Mouse (Mus musculus): Measurements from ENCODE around the gene Alx1. TPM values are rescaled to one million over a fixed set of nuclear protein-coding genes. Genes with fewer than 3 reads are reported as not detected.

Alx1 gene
- polyA plus RNA-seq (2015; fragmentation: Nextera tagmentation; extraction: Ambion mirVana) = 0.88 and 1.7 TPM in 2 replicates

DNA sequence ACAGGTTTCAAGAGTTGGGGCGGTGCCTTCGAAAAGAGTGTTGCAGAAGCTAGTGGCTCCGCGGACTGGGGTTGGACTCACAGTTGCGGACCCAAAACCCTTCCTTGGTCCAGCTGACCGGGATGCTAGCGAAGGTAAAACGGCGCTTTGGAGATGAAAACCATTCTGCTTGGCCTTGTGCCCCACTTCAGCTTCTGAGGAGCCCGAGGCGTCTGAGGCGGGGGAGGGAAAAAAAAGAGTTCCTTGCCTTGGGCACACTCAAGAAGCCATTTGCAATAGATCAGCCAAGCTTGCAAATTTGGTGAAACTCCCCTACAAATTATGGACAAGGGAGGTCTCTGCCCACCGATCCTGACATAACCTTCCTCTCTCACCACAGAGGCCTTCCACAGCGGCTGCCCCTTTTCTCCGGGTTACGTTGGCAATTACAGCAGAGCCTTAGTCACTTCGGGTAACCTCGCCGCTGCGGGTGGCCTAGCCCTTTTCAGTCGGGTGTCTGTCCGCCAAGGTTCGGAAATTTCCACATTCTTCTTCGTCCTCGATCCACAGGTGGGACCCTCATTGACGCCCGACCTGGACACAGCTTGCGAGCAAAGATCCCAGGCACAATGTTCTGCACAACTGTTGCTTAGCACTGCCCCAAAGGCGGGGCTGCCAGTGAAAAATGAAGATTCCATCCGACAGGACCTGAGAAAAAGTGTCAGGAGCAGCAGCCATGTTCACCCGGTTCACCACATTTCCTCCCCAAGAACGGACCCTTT, at the start of gene Alx1:
Alx1 (minus strand) TSS at position 486 of the 761 bp plus-strand sequence.
- Histone ChIP-seq H3K9me3 (no peaks in the 10 kb centered on the region), H3K27ac (replicated peaks) (no peak within 1 kb of the TSS), H3K36me3 (no peaks in the 10 kb centered on the region), H3K4me2 (peak within 1 kb of the TSS; percentile 51; the same call in 1 of the 2 replicates), H3K9ac (no peak within 1 kb of the TSS), H3K4me1 (replicated peaks) (peaks cover 15% of the 10 kb centered on the region), H3K4me3 (no peak within 1 kb of the TSS), H3K27me3 (peaks cover 85% of the 10 kb centered on the region)
- no peak for ATAC-seq (ENCODE audit: low read depth)
- WGBS = under 1% methylated on average over 32 of the region's 32 CpGs

DNA sequence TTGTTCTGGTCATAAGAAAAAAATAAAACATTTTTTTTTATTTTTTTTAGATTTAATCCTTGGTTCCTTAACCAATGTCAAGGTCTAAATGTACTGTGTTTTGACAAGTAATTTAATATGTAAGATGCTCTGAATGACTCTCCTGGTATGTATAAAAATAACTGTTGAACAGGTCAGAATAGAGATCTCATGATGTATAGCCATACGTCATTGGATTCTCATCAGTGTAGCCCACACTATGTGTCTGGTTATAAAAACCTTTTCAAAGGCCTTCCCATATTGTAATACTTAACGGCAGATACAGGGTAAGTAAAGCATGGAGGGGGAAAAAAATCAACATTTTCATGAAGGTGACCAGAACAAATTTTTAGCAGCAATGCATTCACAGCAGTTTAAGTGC, 19.6 kb upstream of the Alx1 start:
- Histone ChIP-seq H3K4me2 (no peak overlapping the region), H3K9me3 (no peaks in the 10 kb centered on the region), H3K27me3 (no peaks in the 10 kb centered on the region), H3K36me3 (no peaks in the 10 kb centered on the region), H3K9ac (no peak overlapping the region), H3K27ac (replicated peaks) (no peak overlapping the region), H3K4me3 (no peak overlapping the region), H3K4me1 (replicated peaks) (no peaks in the 10 kb centered on the region)
- ATAC-seq (ENCODE audit: low read depth) = no peak
- WGBS = 90% methylated on average over 2 of the region's 2 CpGs

DNA sequence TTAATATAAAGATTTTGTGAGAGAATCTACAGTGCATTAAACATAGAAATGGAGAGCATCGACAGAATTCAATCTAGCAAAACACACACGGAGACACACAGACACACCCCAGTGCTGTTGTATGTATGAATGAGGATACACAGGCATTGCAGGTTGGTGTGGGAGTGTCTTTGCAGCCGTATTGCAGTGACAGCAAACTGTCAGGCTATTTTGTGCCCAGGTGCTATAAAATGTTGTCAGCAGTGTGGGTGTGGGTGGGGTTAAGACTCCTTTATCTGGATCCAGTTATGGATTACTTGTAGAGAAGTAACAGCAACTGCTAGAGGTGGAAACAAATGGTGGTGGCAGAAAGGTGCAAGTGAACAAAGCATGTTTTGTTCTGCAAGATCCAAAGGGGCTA, 16.6 kb upstream of the Alx1 start:
- WGBS = 68% methylated on average over 3 of the region's 3 CpGs
- no peak overlapping the region for H3K4me2 ChIP-seq
- H3K27ac ChIP-seq (replicated peaks) = no peak overlapping the region
- H3K36me3 ChIP-seq = no peaks in the 10 kb centered on the region
- H3K4me3 ChIP-seq = no peak overlapping the region
- no peaks in the 10 kb centered on the region for H3K9me3 ChIP-seq
- ATAC-seq (ENCODE audit: low read depth) = no peak
- no peak overlapping the region for H3K9ac ChIP-seq
- H3K27me3 ChIP-seq = no peaks in the 10 kb centered on the region
- H3K4me1 ChIP-seq (replicated peaks) = no peaks in the 10 kb centered on the region

DNA sequence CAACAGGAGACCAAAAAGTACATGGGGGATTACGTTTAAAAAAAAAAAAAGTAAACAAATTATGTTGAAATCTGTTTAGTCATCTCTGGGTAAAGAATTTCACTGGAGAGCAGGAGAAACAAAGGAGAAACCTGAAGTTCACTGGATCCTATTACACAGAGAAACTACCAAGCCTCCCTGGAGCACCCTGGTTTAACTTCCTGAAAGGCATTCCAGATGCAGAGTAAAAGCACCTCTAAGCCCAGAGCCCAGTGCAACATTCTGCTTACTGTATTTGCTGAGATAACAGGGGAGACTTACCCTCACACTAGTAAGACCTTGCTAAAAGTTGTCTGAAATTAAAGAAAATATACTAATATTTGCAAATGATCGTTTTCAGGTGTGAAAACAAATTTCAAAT, 15.0 kb upstream of the Alx1 start:
- WGBS = 66% methylated on average over 2 of the region's 2 CpGs
- H3K9me3 ChIP-seq = no peaks in the 10 kb centered on the region
- no peaks in the 10 kb centered on the region for H3K27me3 ChIP-seq
- no peak overlapping the region for H3K27ac ChIP-seq (replicated peaks)
- no peak overlapping the region for H3K4me3 ChIP-seq
- no peaks in the 10 kb centered on the region for H3K4me1 ChIP-seq (replicated peaks)
- no peak for ATAC-seq (ENCODE audit: low read depth)
- no peak overlapping the region for H3K4me2 ChIP-seq
- H3K36me3 ChIP-seq = no peaks in the 10 kb centered on the region
- no peak overlapping the region for H3K9ac ChIP-seq

DNA sequence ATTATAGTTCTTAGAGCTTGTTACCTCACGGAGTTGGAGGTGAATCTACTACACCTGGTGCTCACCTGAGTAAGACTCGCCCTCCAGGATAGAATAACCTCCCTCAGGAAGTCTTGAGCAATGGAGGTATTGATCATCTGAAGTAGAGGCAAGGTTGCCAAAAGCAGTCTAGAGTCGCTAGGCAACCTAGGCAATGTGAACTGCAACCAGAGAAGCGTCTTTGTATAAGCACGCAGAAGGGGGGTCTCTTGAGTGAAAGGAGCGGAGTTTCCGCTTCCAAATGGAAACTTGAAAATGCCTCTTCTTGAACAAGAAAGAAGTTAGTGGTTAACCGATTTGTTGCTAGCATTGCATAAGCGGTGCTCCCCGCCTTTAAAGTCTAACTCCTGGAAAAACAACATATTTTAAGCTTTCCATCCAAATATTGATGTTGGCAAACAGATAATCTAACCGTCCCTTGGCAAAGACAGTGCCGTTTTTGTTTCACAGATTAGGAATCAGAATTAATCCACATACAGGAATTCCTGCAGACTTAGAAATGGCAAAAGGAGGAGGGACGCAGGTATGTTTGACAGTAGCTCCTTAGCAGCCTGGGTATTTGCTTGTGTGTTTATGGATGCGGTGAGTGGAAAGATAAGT, 5.1 kb upstream of the Alx1 start:
- Histone ChIP-seq H3K27ac (replicated peaks) (no peak overlapping the region), H3K4me3 (no peak overlapping the region), H3K9me3 (no peaks in the 10 kb centered on the region), H3K36me3 (no peaks in the 10 kb centered on the region), H3K4me1 (replicated peaks) (no peaks in the 10 kb centered on the region), H3K4me2 (no peak overlapping the region), H3K27me3 (peaks cover 79% of the 10 kb centered on the region), H3K9ac (no peak overlapping the region)
- whole genome bisulfite sequencing = 1% methylated on average over 14 of the region's 14 CpGs
- no peak for ATAC-seq (ENCODE audit: low read depth)

DNA sequence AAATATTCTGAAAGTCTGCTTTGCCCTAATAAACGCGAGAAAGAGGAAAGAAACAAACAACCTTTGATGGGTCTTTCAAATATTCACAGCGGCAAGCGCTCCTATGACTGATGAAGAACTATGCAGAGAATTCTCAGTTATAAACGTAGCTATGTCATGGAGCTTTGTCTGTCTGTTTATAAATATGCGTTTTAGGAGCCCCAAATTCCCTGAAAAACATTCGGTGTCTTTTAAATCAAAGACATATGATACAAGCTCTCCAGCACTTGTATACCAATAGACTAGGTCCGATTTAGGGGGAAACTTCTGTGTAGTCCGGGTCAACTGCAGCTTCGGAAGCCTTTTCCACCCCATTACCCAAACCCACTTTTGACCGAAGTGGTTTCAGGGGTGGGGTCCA, 916 bp upstream of the Alx1 start:
- WGBS = 4% methylated on average over 11 of the region's 11 CpGs
- no peak overlapping the region for H3K4me3 ChIP-seq
- H3K9ac ChIP-seq = no peak overlapping the region
- H3K36me3 ChIP-seq = no peaks in the 10 kb centered on the region
- H3K4me1 ChIP-seq (replicated peaks) = peaks cover 15% of the 10 kb centered on the region
- no peak overlapping the region for H3K4me2 ChIP-seq
- H3K9me3 ChIP-seq = no peaks in the 10 kb centered on the region
- no peak overlapping the region for H3K27ac ChIP-seq (replicated peaks)
- ATAC-seq (ENCODE audit: low read depth) = no peak
- H3K27me3 ChIP-seq = peaks cover 86% of the 10 kb centered on the region

DNA sequence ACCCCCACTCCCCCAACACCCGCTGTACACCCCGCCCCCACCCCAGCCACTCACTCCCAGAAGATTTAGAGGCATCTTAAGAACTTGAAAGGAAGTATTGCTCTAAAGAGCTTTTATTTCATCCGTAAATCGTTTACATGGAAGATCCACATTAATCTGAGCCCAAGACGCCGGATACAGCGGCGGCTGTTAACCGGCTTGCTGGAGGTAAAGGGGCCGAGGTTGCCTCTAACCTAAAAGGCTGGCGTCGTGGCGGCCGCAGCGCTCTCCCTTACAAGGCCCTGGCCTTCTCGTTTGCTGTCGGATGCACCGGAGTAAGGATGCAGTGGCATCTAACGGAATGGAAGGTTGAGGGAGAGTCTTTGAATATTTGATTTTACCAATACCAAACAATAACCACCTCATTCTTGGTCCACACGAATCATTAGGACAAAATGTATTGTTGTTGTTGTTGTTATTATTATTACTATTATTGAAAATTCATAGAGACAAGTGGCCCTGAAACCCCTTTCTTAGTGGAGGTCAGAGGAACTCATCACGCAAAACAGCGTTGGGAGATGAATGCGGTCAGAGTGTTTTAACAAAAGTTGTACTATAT, 784 bp downstream of the Alx1 start:
- Histone ChIP-seq H3K27ac (replicated peaks) (no peak overlapping the region), H3K4me2 (peak overlapping the region; percentile 51), H3K9me3 (no peaks in the 10 kb centered on the region), H3K4me1 (replicated peaks) (peaks cover 15% of the 10 kb centered on the region), H3K27me3 (peaks cover 79% of the 10 kb centered on the region), H3K9ac (no peak overlapping the region), H3K4me3 (no peak overlapping the region), H3K36me3 (no peaks in the 10 kb centered on the region)
- 1% methylated on average over 23 of the region's 23 CpGs for WGBS
- no peak for ATAC-seq (ENCODE audit: low read depth)

DNA sequence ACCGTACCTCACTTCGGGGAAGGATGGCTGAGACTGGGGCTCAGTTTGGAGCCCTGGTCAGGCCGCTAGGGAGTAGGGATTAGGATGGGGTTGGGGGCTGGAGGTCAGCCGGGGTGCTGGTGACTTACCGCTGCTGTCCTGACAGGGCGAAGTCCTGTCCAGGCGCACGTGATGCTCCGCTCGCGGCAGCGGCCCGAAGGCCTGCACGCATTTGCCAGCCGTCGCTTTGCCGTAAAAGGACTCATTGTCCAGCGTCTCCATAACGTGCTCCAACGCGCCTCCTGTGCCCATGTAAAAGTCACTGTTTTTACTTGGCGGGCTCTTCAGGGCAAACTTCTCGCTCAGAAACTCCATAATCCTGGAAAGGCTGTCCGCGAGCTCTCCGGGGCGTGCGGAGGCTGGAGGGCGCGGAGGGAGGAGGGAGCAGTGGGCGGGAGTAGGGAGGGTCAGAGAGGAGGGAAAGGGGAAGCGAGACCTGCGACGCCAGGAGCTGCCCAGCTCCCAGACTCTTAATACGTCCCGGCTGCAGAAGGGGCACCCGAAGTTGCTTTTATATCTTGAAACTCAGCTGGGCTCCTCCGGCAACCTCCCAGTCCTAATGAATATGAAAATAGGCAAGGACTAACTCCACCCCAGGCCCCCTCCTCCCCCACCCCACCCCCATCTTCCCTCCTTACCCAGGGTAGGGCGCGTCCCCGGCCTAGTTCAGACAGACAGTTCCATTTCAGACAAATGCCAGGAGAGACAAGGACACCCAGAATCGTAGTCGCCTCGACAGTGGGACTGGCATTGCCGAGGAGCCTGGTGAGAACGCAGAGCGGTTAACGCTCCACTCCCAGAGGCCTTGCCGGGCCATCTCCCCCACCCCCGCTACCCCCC, 1.5 kb downstream of the Alx1 start:
- ATAC-seq (ENCODE audit: low read depth) = peak; percentile 71
- peaks cover 81% of the 10 kb centered on the region for H3K27me3 ChIP-seq
- peak overlapping the region; percentile 31 for H3K4me3 ChIP-seq
- H3K36me3 ChIP-seq = no peaks in the 10 kb centered on the region
- H3K9me3 ChIP-seq = no peaks in the 10 kb centered on the region
- no peak overlapping the region for H3K9ac ChIP-seq
- no peak overlapping the region for H3K27ac ChIP-seq (replicated peaks)
- H3K4me2 ChIP-seq = peak overlapping the region; percentile 51
- under 1% methylated on average over 50 of the region's 50 CpGs for WGBS
- H3K4me1 ChIP-seq (replicated peaks) = peaks cover 15% of the 10 kb centered on the region

DNA sequence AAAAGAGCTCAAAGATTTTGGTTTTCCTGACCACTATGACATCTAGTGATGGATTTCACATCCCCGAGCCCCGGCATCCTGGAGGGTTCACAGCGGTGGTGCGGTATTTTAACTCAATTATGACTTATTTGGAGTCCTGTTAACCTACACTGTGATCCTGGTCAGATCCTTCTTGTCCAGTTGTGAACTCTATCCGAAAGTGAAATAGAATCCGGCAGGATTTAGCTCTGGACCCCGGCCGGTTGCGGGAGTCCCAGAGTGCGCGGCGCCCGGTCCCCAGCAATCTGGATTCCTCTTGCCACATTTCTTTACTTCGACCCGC, 2.1 kb downstream of the Alx1 start:
- Histone ChIP-seq H3K9me3 (no peaks in the 10 kb centered on the region), H3K4me3 (peak overlapping the region; percentile 31), H3K36me3 (no peaks in the 10 kb centered on the region), H3K9ac (no peak overlapping the region), H3K27ac (replicated peaks) (no peak overlapping the region), H3K4me1 (replicated peaks) (peaks cover 15% of the 10 kb centered on the region), H3K4me2 (peak overlapping the region; percentile 51), H3K27me3 (peaks cover 78% of the 10 kb centered on the region)
- WGBS = under 1% methylated on average over 15 of the region's 15 CpGs
- ATAC-seq (ENCODE audit: low read depth) = 0 out of 2 replicates have a peak, but pooled peaks have one; percentile 13

DNA sequence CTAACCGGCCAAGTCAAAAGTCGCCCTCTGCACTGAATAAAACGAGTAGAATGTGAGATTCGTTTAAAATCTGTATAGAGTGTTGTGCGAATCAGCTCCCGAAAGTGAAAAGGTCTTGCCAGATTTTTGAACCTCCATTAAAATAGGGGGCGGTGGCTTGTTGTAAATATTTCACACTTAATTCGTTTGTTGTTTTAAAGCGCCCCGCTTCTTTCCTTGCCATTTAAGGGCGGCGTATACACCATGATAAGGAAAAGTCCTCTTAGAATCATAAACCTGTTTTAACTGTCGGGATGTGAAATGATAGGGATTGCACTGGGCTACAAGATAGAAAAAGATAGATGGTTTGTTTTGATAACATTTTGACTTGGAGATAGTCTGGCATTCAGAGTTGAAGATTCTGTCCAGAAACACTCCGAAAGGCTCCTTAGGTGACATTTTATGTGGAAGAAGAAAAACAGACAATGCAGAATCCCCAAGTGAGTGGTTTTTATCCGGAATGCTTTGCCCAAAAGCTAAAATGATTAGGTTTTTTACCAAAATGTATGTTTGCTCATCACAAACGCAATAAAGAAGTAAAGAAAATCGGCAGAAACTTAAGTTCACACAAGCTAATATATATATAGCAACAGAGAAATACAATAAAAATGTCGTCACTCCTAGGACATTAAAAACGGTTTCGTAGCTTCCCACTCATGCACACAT, 2.6 kb downstream of the Alx1 start:
- peaks cover 74% of the 10 kb centered on the region for H3K27me3 ChIP-seq
- peak overlapping the region; percentile 31; the same call in 1 of the 2 replicates for H3K4me3 ChIP-seq
- no peaks in the 10 kb centered on the region for H3K36me3 ChIP-seq
- H3K4me1 ChIP-seq (replicated peaks) = peaks cover 15% of the 10 kb centered on the region
- H3K9me3 ChIP-seq = no peaks in the 10 kb centered on the region
- no peak overlapping the region for H3K4me2 ChIP-seq
- under 1% methylated on average over 20 of the region's 20 CpGs for WGBS
- no peak for ATAC-seq (ENCODE audit: low read depth)
- H3K9ac ChIP-seq = no peak overlapping the region
- H3K27ac ChIP-seq (replicated peaks) = no peak overlapping the region

DNA sequence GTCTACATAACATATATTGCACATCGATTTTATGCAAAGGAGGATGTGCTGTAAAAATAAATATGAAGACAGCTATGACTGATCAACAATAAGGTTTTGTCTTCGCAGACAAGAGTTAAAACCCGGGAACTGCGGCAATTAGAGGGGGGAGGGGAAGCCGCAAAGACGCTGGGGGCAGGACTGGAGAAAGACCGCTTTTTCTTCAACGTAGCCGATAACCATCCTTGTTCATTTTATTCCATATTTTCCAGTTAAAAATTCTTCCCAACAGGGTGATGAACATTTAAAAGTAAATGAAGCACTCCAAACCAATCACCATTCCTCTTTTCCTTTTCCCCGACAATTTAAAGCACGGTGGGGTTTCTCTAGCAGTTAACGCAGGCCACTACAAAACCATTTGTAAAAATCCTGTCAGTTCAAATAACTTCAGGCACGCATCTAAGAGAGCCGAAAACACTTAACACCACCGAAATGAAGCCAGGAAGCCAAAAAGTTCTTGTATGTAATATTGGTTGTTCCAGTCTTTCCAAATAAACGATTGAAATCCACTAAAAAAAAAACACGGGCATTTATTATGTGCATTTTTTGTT, 3.3 kb downstream of the Alx1 start:
- under 1% methylated on average over 17 of the region's 17 CpGs for WGBS
- H3K27me3 ChIP-seq = peaks cover 69% of the 10 kb centered on the region

More for the DNA sequence above, 3.3 kb downstream of the Alx1 start:
- no peak for ATAC-seq (ENCODE audit: low read depth)
- H3K4me1 ChIP-seq (replicated peaks) = peaks cover 15% of the 10 kb centered on the region
- no peaks in the 10 kb centered on the region for H3K9me3 ChIP-seq
- H3K36me3 ChIP-seq = no peaks in the 10 kb centered on the region
- peak overlapping the region; percentile 4; the same call in 1 of the 2 replicates for H3K4me3 ChIP-seq
- H3K27ac ChIP-seq (replicated peaks) = no peak overlapping the region
- H3K9ac ChIP-seq = no peak overlapping the region
- H3K4me2 ChIP-seq = no peak overlapping the region; the same call in 1 of the 2 replicates
